Mouse (Mus musculus) C2C12 (cell line): ENCODE results near the gene Dscam.

Source experiments
- CTCF ChIP-seq: IDR thresholded peaks from one replicate; pipeline ENCODE4 v1.5.1; 2011; ENCODE audit not compliant: control insufficient read depth, insufficient read depth, insufficient read length
- FOSL1 ChIP-seq: IDR thresholded peaks from one replicate; pipeline ENCODE4 v1.8.0; 2011; ENCODE audit warnings: mild to moderate bottlenecking, low read length; ENCODE audit not compliant: poor library complexity, insufficient read depth, severe bottlenecking
- MAX ChIP-seq: IDR thresholded peaks from one replicate; pipeline ENCODE4 v1.6.1; 2011; ENCODE audit warnings: mild to moderate bottlenecking, control low read depth
- MYOD1 ChIP-seq: IDR thresholded peaks from one replicate; pipeline ENCODE4 v1.6.1; 2011; ENCODE audit warnings: low read depth; ENCODE audit not compliant: control insufficient read depth, insufficient read length
- MYOG ChIP-seq: IDR thresholded peaks from one replicate; pipeline ENCODE4 v1.6.1; 2011; ENCODE audit not compliant: control insufficient read depth, insufficient read length; ENCODE audit errors: extremely low read depth
- USF1 ChIP-seq: IDR thresholded peaks from one replicate; pipeline ENCODE4 v1.6.1; 2011; ENCODE audit warnings: low read depth, mild to moderate bottlenecking, control low read depth, moderate library complexity

DNA sequence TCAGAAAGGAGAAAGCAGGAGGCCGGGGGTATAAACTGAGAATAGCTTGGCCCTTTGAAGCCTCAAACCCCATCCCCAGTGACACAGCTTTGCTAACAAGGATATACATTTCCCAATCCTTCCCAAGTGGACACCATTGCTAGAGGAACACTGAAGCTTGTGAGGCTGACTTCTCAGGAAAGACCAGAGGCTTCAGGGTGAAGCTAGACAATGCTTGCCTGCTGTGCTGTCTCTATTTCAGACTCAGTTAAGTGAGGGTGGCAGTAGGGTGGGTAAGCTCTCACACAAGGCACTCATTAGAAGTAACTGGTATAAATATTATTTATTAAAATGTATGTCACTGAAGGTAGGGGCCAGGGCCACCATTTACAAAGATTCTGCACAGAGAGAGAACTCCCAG, 502.1 kb downstream of the Dscam start:
- no peak for TF ChIP-seq USF1
- no peak for TF ChIP-seq MAX
- TF ChIP-seq CTCF, result no peak
- no peak for TF ChIP-seq FOSL1
- no peak for TF ChIP-seq MYOG
- TF ChIP-seq MYOD1, result no peak
